Mouse (Mus musculus): Measurements from ENCODE around the gene Atp5f1. TPM values are rescaled to one million over a fixed set of nuclear protein-coding genes. Genes with fewer than 3 reads are reported as not detected.

Gene Atp5f1
- polyA plus RNA-seq, 1 experiment from 2014 or later, result 556 TPM

- Histone ChIP-seq H3K4me3 (ENCODE audit: low read depth, low read length) (no peak overlapping the region), H3K4me2 (replicated peaks; ENCODE audit: low read depth, low read length) (no peak overlapping the region), H3K27ac (ENCODE audit: low read depth, low read length) (no peak overlapping the region), H3K9me3 (ENCODE audit: control insufficient read depth, low read length) (no peaks in the 10 kb centered on the region), H3K4me1 (replicated peaks; ENCODE audit: control insufficient read depth, insufficient read depth, low read length) (no peaks in the 10 kb centered on the region), H3K9ac (ENCODE audit: low read depth, low read length) (no peak overlapping the region), H3K27me3 (ENCODE audit: control insufficient read depth, insufficient read depth, low read length) (no peaks in the 10 kb centered on the region), H3K36me3 (ENCODE audit: control insufficient read depth, insufficient read depth, low read length) (no peaks in the 10 kb centered on the region)
- DNase-seq (ENCODE audit: low spot score), result no peak
- ATAC-seq (ENCODE audit: low FRiP score), result no peak
- WGBS, result 83% methylated on average over 9 of the region's 9 CpGs
Observed at GRCm38 (mm10) chr3:105912097-105912880, 47.6 kb downstream of the Atp5f1 start.

- DNase-seq (ENCODE audit: low spot score) (no peak), ATAC-seq (ENCODE audit: low FRiP score) (no peak)
- no peak overlapping the region for H3K4me3 ChIP-seq (ENCODE audit: low read depth, low read length)
- H3K4me1 ChIP-seq (replicated peaks; ENCODE audit: control insufficient read depth, insufficient read depth, low read length), result no peaks in the 10 kb centered on the region
- H3K27ac ChIP-seq (ENCODE audit: low read depth, low read length), result no peak overlapping the region
- H3K9ac ChIP-seq (ENCODE audit: low read depth, low read length), result no peak overlapping the region
- no peaks in the 10 kb centered on the region for H3K9me3 ChIP-seq (ENCODE audit: control insufficient read depth, low read length)
- H3K4me2 ChIP-seq (replicated peaks; ENCODE audit: low read depth, low read length), result no peak overlapping the region
- H3K27me3 ChIP-seq (ENCODE audit: control insufficient read depth, insufficient read depth, low read length), result no peaks in the 10 kb centered on the region
- 86% methylated on average over 11 of the region's 11 CpGs for WGBS
- H3K36me3 ChIP-seq (ENCODE audit: control insufficient read depth, insufficient read depth, low read length), result no peaks in the 10 kb centered on the region
Observed at GRCm38 (mm10) chr3:105910519-105911190, 49.2 kb downstream of the Atp5f1 start.

GRCm38 (mm10) chr3:105908976-105909375 is 50.9 kb downstream of the Atp5f1 start:
- no peaks in the 10 kb centered on the region for H3K9me3 ChIP-seq (ENCODE audit: control insufficient read depth, low read length)
- H3K36me3 ChIP-seq (ENCODE audit: control insufficient read depth, insufficient read depth, low read length), result no peaks in the 10 kb centered on the region
- no peak for ATAC-seq (ENCODE audit: low FRiP score)
- H3K27me3 ChIP-seq (ENCODE audit: control insufficient read depth, insufficient read depth, low read length), result no peaks in the 10 kb centered on the region
- no peak overlapping the region for H3K27ac ChIP-seq (ENCODE audit: low read depth, low read length)
- H3K4me2 ChIP-seq (replicated peaks; ENCODE audit: low read depth, low read length), result no peak overlapping the region
- H3K4me3 ChIP-seq (ENCODE audit: low read depth, low read length), result no peak overlapping the region
- H3K9ac ChIP-seq (ENCODE audit: low read depth, low read length), result no peak overlapping the region
- no peak for DNase-seq (ENCODE audit: low spot score)
- 98% methylated on average over 4 of the region's 4 CpGs for WGBS
- H3K4me1 ChIP-seq (replicated peaks; ENCODE audit: control insufficient read depth, insufficient read depth, low read length), result no peaks in the 10 kb centered on the region

- Histone ChIP-seq H3K27me3 (ENCODE audit: control insufficient read depth, insufficient read depth, low read length) (no peaks in the 10 kb centered on the region), H3K27ac (ENCODE audit: low read depth, low read length) (no peak overlapping the region), H3K4me3 (ENCODE audit: low read depth, low read length) (no peak overlapping the region), H3K4me2 (replicated peaks; ENCODE audit: low read depth, low read length) (no peak overlapping the region), H3K36me3 (ENCODE audit: control insufficient read depth, insufficient read depth, low read length) (no peaks in the 10 kb centered on the region), H3K9ac (ENCODE audit: low read depth, low read length) (no peak overlapping the region), H3K9me3 (ENCODE audit: control insufficient read depth, low read length) (no peaks in the 10 kb centered on the region), H3K4me1 (replicated peaks; ENCODE audit: control insufficient read depth, insufficient read depth, low read length) (no peaks in the 10 kb centered on the region)
- 53% methylated on average over 9 of the region's 9 CpGs for WGBS
- ATAC-seq (ENCODE audit: low FRiP score) (no peak), DNase-seq (ENCODE audit: low spot score) (no peak)
Observed at GRCm38 (mm10) chr3:105907956-105908655, 51.8 kb downstream of the Atp5f1 start.

- WGBS, result 90% methylated on average over 9 of the region's 9 CpGs
- Histone ChIP-seq H3K27me3 (ENCODE audit: control insufficient read depth, insufficient read depth, low read length) (no peaks in the 10 kb centered on the region), H3K9ac (ENCODE audit: low read depth, low read length) (no peak overlapping the region), H3K36me3 (ENCODE audit: control insufficient read depth, insufficient read depth, low read length) (no peaks in the 10 kb centered on the region), H3K4me3 (ENCODE audit: low read depth, low read length) (no peak overlapping the region), H3K4me1 (replicated peaks; ENCODE audit: control insufficient read depth, insufficient read depth, low read length) (no peaks in the 10 kb centered on the region), H3K4me2 (replicated peaks; ENCODE audit: low read depth, low read length) (no peak overlapping the region), H3K9me3 (ENCODE audit: control insufficient read depth, low read length) (no peaks in the 10 kb centered on the region), H3K27ac (ENCODE audit: low read depth, low read length) (no peak overlapping the region)
- DNase-seq (ENCODE audit: low spot score), result no peak
- ATAC-seq (ENCODE audit: low FRiP score), result no peak
Observed at GRCm38 (mm10) chr3:105904721-105905120, 55.2 kb downstream of the Atp5f1 start.

GRCm38 (mm10) chr3:105904213-105904612 is 55.7 kb downstream of the Atp5f1 start:
- Histone ChIP-seq H3K27ac (ENCODE audit: low read depth, low read length) (no peak overlapping the region), H3K4me1 (replicated peaks; ENCODE audit: control insufficient read depth, insufficient read depth, low read length) (no peaks in the 10 kb centered on the region), H3K9me3 (ENCODE audit: control insufficient read depth, low read length) (no peaks in the 10 kb centered on the region), H3K9ac (ENCODE audit: low read depth, low read length) (no peak overlapping the region), H3K4me2 (replicated peaks; ENCODE audit: low read depth, low read length) (no peak overlapping the region), H3K4me3 (ENCODE audit: low read depth, low read length) (no peak overlapping the region), H3K27me3 (ENCODE audit: control insufficient read depth, insufficient read depth, low read length) (no peaks in the 10 kb centered on the region), H3K36me3 (ENCODE audit: control insufficient read depth, insufficient read depth, low read length) (no peaks in the 10 kb centered on the region)
- no peak for DNase-seq (ENCODE audit: low spot score)
- WGBS, result 83% methylated on average over 4 of the region's 4 CpGs
- no peak for ATAC-seq (ENCODE audit: low FRiP score)

GRCm38 (mm10) chr3:105901468-105901867 is 58.4 kb downstream of the Atp5f1 start:
- 79% methylated on average over 4 of the region's 4 CpGs for WGBS
- no peaks in the 10 kb centered on the region for H3K27me3 ChIP-seq (ENCODE audit: control insufficient read depth, insufficient read depth, low read length)
- H3K4me2 ChIP-seq (replicated peaks; ENCODE audit: low read depth, low read length), result no peak overlapping the region
- H3K4me3 ChIP-seq (ENCODE audit: low read depth, low read length), result no peak overlapping the region
- H3K4me1 ChIP-seq (replicated peaks; ENCODE audit: control insufficient read depth, insufficient read depth, low read length), result no peaks in the 10 kb centered on the region
- H3K27ac ChIP-seq (ENCODE audit: low read depth, low read length), result no peak overlapping the region
- H3K9me3 ChIP-seq (ENCODE audit: control insufficient read depth, low read length), result no peaks in the 10 kb centered on the region
- H3K36me3 ChIP-seq (ENCODE audit: control insufficient read depth, insufficient read depth, low read length), result no peaks in the 10 kb centered on the region
- DNase-seq (ENCODE audit: low spot score) (no peak), ATAC-seq (ENCODE audit: low FRiP score) (no peak)
- H3K9ac ChIP-seq (ENCODE audit: low read depth, low read length), result no peak overlapping the region

- ATAC-seq (ENCODE audit: low FRiP score), result no peak
- Histone ChIP-seq H3K4me3 (ENCODE audit: low read depth, low read length) (no peak overlapping the region), H3K4me2 (replicated peaks; ENCODE audit: low read depth, low read length) (no peak overlapping the region), H3K4me1 (replicated peaks; ENCODE audit: control insufficient read depth, insufficient read depth, low read length) (no peaks in the 10 kb centered on the region), H3K9ac (ENCODE audit: low read depth, low read length) (no peak overlapping the region), H3K27ac (ENCODE audit: low read depth, low read length) (no peak overlapping the region), H3K27me3 (ENCODE audit: control insufficient read depth, insufficient read depth, low read length) (no peaks in the 10 kb centered on the region), H3K36me3 (ENCODE audit: control insufficient read depth, insufficient read depth, low read length) (no peaks in the 10 kb centered on the region), H3K9me3 (ENCODE audit: control insufficient read depth, low read length) (no peaks in the 10 kb centered on the region)
- 86% methylated on average over 3 of the region's 3 CpGs for WGBS
- DNase-seq (ENCODE audit: low spot score), result no peak
Observed at GRCm38 (mm10) chr3:105900716-105901115, 59.2 kb downstream of the Atp5f1 start.
